Mouse (Mus musculus) neutrophil, adult 5-6 weeks (primary cell): ENCODE results near the gene Pidd1. TPM values are rescaled to one million over a fixed set of nuclear protein-coding genes. Genes with fewer than 3 reads are reported as not detected.
"Not testable (repeated sequence)": the region's sequence is repeated elsewhere in the genome, so short reads cannot be mapped to it uniquely, and the experiment has no call there.

Experiments used
- ATAC-seq: fragments of 151-379, 151-347 bp; 2 replicates; pipeline ENCODE4 v1.8.0; 2017; ENCODE audit warnings: mild to moderate bottlenecking, moderate TSS enrichment; ENCODE audit not compliant: insufficient number of reproducible peaks, poor library complexity, low FRiP score, severe bottlenecking; ENCODE audit errors: extremely low read depth
- total RNA-seq: library from RNA; stranded (forward); fragments of 200-1000 nt; gene quantifications from 2 replicates; pipeline ENCODE4 v1.2.3, GENCODE M21; 2017

Gene Pidd1
- total RNA-seq, 1 experiment from 2014 or later, result 6.5 TPM

- ATAC-seq, result no peak
Measured at GRCm38 (mm10) chr7:141461521-141462332, 17.9 kb upstream of the Pidd1 start.

DNA sequence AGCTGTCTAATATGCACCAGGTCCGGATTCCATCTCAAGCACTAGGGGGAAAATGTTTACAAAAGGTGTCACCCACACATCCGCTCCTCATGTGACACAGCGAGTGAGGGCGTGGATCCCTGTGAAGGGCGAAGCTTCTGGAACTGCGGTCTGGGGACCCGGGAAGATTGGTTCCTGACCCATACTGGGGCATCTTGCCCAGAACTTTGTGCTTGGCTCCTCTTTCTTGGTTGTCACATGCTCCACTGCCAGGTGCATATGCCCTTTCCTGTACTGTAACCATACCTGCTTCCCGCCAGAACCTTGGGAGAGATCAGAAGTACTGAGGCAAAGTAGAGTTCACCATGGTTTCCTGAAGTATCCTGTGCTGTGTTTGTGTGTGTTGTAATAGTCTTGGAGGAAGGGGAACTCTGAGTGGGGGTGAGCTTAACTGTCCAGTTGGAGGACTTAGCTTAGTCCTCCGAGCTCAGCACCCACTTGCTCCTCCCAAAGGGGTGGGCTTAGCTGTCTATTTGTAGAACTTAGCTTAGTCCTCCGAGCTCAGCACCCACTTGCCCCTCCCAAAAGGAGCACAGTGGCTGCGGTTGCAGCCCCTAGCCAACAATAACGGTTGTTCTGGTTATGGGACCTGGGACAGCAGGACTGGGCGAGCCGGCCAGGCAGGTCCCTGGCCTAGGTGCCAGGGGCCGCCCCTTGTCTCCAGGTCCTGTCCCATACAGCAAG lies 16.7 kb upstream of the Pidd1 start, which contains the start of gene Cracr2b:
Cracr2b (plus strand) TSS at position 704 of the 723 bp plus-strand sequence.
- ATAC-seq, result no peak

DNA sequence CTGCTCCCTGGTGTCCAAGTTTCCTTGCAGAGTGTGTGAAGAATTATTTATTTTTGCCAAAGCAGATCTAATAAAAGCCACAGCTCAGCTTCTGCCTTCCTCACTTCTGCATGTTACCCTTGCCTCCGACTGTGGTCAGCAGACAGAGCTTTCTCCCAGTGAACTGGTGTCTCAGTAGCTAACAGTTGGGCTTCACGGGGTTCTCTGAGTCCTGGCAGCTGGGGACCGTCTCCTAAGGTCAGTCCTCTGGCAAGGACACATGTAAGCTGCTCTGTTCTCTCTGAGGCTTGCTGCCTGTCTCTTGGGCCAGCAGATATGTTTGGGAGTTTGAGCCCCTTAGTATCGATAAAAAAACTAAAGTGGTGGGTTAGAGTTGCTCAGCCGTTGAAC lies 16.2 kb upstream of the Pidd1 start:
- no peak for ATAC-seq

DNA sequence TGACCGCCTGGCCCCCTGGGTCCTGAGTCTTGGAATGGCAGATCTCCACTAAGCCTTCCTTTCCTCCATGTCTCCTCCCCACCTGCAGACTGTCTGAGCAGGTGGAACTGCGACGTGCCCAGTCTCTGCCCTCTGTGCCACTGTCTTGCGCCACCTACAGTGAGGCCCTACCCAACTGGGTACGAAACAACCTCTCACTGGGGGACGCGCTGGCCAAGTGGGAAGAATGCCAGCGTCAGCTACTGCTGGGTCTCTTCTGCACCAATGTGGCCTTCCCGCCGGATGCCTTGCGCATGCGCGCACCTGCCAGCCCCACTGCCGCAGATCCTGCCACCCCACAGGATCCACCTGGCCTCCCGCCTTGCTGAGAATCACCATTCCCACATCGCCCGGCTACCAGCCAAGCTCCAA lies 15.5 kb upstream of the Pidd1 start:
- no peak for ATAC-seq

DNA sequence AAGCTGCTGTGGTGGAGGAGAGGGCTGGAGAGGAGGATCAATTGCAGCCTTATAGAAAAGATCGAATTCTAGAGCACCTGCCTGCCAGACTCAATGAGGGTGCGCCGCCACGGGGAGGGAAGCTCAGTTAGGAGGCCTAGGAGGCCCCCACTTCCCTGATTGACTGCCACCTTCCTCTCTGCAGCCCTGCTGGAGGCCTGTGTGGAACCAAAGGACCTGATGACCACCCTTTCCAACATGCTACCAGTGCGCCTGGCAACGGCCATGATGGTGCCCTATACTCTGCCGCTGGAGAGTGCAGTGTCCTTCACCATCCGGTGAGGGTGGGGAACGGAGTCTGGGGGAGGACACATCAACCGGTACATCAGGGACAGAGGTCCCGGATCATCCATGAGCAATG lies 14.8 kb upstream of the Pidd1 start:
- ATAC-seq, result no peak

DNA sequence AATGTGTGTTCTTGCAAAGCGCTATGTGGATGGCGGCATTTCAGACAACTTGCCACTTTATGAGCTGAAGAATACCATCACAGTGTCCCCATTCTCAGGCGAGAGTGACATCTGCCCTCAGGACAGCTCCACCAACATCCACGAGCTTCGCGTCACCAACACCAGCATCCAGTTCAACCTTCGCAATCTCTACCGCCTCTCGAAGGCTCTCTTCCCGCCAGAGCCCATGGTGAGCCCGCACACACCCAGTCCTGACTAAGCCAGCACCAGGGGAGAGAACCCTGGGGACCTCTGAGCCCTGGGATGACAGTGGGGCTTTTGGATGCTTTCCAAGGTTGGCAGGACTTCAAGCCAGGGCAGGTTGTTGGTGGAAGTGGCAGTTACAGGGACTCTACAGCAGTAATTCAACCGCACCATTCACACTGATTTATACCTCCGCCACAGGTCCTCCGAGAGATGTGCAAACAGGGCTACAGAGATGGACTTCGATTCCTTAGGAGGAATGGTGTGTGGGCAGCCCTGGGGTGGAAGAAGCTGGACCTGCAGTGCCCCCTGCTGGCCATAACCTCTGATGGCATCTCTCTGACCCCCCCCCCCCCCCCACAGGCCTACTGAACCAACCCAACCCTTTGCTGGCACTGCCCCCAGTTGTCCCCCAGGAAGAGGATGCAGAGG lies 14.3 kb upstream of the Pidd1 start:
- peak; percentile 30; the same call in 1 of the 2 replicates for ATAC-seq

DNA sequence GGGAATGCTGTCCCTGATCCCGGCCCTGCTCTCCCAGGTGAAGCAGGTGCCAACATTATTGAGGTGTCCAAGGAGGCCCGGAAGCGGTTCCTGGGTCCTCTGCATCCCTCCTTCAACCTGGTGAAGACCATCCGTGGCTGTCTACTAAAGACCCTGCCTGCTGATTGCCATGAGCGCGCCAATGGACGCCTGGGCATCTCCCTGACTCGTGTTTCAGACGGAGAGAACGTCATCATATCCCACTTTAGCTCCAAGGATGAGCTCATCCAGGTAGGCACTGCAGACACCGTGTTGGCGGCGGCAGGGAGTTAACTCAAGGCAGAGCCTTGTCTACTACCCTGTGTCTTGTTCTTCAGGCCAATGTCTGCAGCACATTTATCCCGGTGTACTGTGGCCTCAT lies 13.4 kb upstream of the Pidd1 start:
- no peak for ATAC-seq

DNA sequence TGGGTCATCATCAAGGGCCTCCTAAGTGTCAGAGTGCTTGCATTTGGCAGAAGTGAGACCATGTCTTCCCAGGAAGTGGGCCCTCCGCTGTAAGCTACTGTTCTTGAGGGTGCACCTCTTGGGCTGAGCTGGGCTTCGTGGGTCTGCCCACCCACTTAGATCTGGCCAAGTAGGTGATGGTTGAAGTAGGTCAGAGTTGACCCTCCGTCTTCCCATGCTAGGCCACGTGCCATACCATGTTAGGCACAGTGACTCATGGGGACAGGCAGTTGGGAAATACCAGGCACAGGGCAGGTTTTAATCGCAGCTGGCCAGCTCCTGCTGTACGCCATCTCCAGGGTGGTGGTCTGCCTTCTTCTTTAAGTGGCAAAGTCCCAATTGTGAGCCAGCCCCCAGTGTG lies 12.9 kb upstream of the Pidd1 start:
- ATAC-seq, result no peak

GRCm38 (mm10) chr7:141455610-141456314 lies 11.9 kb upstream of the Pidd1 start:
- peak; percentile 47 for ATAC-seq

DNA sequence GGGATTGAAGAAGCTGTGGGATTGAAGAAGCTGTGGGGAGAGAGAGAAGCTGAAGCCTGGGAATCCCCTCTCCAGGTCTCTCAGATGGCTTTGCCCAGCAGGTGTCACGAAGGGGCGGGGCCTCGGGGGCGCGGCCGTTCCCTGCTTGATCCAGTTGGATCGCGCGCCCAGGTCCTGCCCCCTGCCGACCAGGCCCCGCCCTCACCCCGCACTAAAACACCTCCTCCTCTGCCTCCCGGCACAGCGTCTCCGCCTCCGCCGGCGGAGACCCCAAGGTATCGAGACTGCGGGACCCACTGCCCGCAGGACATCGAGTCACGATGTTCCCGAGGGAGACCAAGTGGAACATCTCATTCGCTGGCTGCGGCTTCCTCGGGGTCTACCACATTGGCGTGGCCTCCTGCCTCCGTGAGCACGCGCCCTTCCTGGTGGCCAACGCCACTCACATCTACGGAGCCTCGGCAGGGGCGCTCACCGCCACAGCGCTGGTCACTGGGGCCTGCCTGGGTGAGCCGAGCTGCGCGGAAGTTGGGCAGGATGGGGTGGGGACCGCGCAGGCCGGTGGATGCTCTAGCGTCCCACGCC lies 11.2 kb upstream of the Pidd1 start, which contains the start of gene Pnpla2:
Pnpla2 (plus strand) TSS at position 232 of the 585 bp plus-strand sequence.
- peak; percentile 77 for ATAC-seq

DNA sequence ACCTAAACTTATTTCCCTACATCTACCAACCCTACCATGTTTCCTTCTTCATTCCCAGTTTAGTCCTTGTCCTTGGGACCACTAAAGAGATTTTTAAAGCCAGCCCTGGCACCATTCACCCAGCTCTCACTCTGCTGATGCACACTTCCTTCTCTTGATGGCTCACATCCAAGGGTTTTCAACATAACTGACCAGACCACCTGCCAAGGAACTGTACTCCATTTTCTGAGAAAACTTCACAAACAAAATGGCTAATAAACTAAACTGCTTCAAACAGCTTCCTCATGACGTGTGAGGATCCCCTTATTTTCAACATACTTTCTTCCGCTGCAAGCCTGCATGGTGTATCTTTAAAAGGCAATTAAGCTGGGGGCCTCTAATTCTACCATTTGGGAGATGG lies 9.8 kb upstream of the Pidd1 start:
- ATAC-seq, result no peak

GRCm38 (mm10) chr7:141451928-141452327 lies 8.1 kb upstream of the Pidd1 start:
- ATAC-seq, result no peak

GRCm38 (mm10) chr7:141447110-141447991 lies 3.5 kb upstream of the Pidd1 start, which contains the start of gene Rplp2:
TSS of gene Rplp2 (plus strand) at chr7:141447370.
- ATAC-seq, result peak; percentile 89

DNA sequence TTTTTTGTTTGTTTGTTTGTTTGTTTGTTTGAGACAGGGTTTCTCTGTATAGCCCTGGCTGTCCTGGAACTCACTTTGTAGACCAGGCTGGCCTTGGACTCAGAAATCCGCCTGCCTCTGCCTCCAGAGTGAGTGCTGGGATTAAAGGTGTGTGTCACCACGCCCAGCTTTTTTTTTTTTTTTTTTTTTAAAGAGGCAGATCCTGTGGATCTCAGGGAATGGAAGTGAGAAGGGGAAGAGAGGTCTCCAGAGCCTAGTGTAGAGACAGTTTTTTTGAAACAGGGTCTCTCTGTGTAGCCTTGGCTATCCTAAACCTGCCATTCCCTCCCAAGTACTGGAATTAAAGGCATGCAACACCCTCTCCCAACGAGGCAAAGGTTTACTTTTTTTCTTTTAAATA lies 2.5 kb upstream of the Pidd1 start:
- not testable (repeated sequence) for ATAC-seq

DNA sequence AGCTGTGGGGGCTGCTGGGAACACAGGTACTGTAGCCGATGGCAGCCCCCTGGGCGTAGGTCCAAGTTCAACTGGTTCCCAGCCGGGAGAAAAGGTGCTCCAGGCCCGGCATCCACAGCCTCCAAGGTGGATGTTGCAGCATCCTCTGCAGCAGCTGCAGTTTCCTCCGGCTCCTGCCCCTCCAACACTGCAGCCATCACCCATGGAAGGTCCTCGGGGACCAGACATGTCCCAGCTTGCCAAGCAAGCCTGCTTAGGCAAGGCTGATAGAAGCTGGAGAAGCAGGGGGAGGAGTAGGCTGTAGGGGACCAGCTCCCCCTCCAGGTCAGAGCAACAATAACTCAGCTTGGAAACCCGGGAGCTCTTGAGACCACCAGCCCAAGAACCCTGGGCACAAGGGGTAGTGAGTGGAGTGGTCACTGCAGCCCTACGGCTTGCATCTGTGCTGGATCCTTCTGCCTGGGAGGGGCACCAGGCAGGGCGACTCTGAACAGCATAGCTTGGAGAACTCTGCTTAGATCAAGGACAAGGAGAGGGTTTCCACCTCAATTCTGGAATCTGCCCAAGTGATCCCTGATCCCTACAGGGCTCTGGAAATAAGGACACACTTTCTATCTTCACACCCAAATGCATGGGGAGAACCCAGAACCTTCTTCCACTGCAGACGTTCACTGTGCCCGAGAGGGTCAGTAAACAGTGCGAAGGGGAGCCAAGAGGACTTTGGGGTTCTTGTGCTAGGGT lies 574 bp downstream of the Pidd1 start:
- no peak for ATAC-seq

DNA sequence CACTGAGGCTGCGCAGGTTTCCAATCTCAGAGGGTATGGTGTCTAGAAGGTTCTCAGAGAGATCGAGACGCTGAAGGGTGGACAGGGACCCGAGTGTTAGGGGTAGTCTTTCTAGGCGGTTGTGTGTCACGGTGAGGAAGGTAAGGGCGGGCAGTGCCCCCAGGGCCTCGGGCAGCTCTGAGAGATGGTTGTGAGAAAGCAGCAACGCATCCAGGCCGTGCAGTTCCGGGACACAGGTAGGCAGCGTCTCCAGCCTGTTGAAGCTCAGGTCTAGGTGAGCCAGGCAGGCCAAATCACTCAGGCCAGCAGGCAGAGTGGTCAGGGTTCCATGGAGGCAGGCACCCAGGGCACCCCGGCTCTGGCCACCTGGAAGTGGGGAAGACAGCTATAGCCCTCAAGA lies 1.6 kb downstream of the Pidd1 start:
- ATAC-seq, result no peak

- ATAC-seq, result no peak
Measured at GRCm38 (mm10) chr7:141441460-141441859, 2.4 kb downstream of the Pidd1 start.
